Mouse (Mus musculus) ES-Bruce4 (cell line): ENCODE data around the gene Baiap2l2.

Experiments used
- CTCF ChIP-seq: IDR thresholded peaks from one replicate; pipeline ENCODE4 v1.8.1; 2011; ENCODE audit warnings: low read depth, low read length
- EP300 ChIP-seq: IDR thresholded peaks from 2 replicates; pipeline ENCODE4 v1.6.1; 2011; ENCODE audit warnings: low read depth, low read length; ENCODE audit not compliant: insufficient read depth
- POLR2A ChIP-seq: IDR thresholded peaks from one replicate; pipeline ENCODE4 v1.8.1; 2011; ENCODE audit warnings: low read length; ENCODE audit not compliant: insufficient read depth

DNA sequence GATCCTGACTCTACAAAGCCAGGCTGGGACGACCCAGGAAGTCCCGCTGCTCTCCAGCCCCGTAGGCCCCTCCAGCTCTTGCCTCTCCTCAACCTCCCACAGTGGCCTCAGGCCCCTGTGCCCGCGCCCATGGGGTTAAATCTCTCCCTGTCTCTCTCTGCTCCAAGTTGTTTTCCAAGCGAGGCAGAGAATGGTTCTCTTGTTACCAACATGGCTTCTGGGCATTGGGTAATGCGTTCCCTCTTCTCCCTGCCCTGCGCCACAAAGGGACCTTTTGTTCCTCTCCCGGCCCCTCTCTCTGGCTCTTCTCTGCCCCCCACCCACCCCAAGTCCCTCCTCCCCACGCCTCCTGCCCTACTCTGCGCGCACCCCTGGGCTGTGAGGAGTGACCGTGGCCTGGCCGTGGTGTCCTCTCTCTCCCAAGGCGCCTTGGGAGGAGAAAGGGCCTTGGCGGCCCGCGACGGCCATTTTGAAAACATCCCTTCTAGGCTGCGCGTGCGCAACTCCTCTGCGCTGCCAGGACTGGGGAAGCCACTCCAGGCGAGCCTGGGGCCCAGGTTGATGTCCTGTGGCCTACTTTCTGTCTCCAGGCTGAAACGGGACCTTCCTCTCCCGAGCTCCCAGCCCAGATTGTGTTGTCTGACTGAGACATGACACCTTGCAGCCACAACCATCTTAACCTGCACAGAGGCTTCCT is 72.4 kb downstream of the Baiap2l2 start:
- TF ChIP-seq CTCF (no peak), POLR2A (no peak), EP300 (no peak)
